In genomic region chr15:62808087-62808808, GRCm38 (mm10) we compare ENCODE assay signal across 24 mouse cellular contexts.
"Had no signal": no experiment of that assay in that cellular context is flagged by ENCODE, and none has a peak within 500 bp of the region (broad histone marks: within the 10 kb centered on the region; RNA-seq: fewer than 3 reads in every experiment).

No protein-coding gene starts in this region.

- H3K4me2 ChIP-seq: embryonic facial prominence, embryonic 12.5 days; embryonic facial prominence, embryonic 13.5 days; embryonic facial prominence, embryonic 15.5 days; forebrain, embryonic 12.5 days; forebrain, embryonic 13.5 days; forebrain, embryonic 15.5 days; heart, embryonic 11.5 days had no signal

- H3K4me3 ChIP-seq: embryonic facial prominence, embryonic 10.5 days; embryonic facial prominence, embryonic 12.5 days; embryonic facial prominence, embryonic 13.5 days; embryonic facial prominence, embryonic 15.5 days; erythroblast, embryonic 14.5 days; forebrain, embryonic 12.5 days; forebrain, embryonic 13.5 days; forebrain, embryonic 15.5 days; gastrocnemius, adult 2 months; heart, adult 2 months; heart, embryonic 10.5 days had no signal

- H3K4me1 ChIP-seq: embryonic facial prominence, embryonic 10.5 days; embryonic facial prominence, embryonic 12.5 days; embryonic facial prominence, embryonic 13.5 days; embryonic facial prominence, embryonic 15.5 days; forebrain, embryonic 12.5 days; forebrain, embryonic 13.5 days; heart, embryonic 10.5 days had no signal

- H3K27me3 ChIP-seq: embryonic facial prominence, embryonic 12.5 days; embryonic facial prominence, embryonic 13.5 days; embryonic facial prominence, embryonic 15.5 days; forebrain, embryonic 12.5 days; forebrain, embryonic 13.5 days; forebrain, embryonic 15.5 days had no signal

- H3K9ac ChIP-seq: embryonic facial prominence, embryonic 12.5 days; embryonic facial prominence, embryonic 13.5 days; embryonic facial prominence, embryonic 15.5 days; forebrain, embryonic 12.5 days; forebrain, embryonic 13.5 days; forebrain, embryonic 15.5 days; forebrain, postnatal 0 days had no signal

- DNase-seq: cerebellum, postnatal 10 days; cerebellum, postnatal 14 days; cerebellum, postnatal 25 days; cerebellum, postnatal 36 days; embryo, embryonic 11 days; forebrain, postnatal 0 days; gastrocnemius, adult 2 months; gastrocnemius, postnatal 10 days; gastrocnemius, postnatal 14 days; gastrocnemius, postnatal 25 days; gastrocnemius, postnatal 36 days; heart, adult 11 months; heart, adult 18-20 months; heart, adult 2 months had no signal

- H3K9me3 ChIP-seq: embryonic facial prominence, embryonic 10.5 days; embryonic facial prominence, embryonic 12.5 days; embryonic facial prominence, embryonic 13.5 days; embryonic facial prominence, embryonic 15.5 days; forebrain, embryonic 12.5 days; forebrain, embryonic 13.5 days; forebrain, embryonic 15.5 days; heart, embryonic 10.5 days had no signal

- H3K36me3 ChIP-seq: embryonic facial prominence, embryonic 10.5 days; embryonic facial prominence, embryonic 12.5 days; embryonic facial prominence, embryonic 13.5 days; embryonic facial prominence, embryonic 15.5 days; forebrain, embryonic 12.5 days; forebrain, embryonic 15.5 days; heart, embryonic 10.5 days had no signal

- H3K27ac ChIP-seq: embryonic facial prominence, embryonic 10.5 days; embryonic facial prominence, embryonic 12.5 days; embryonic facial prominence, embryonic 13.5 days; embryonic facial prominence, embryonic 15.5 days; forebrain, embryonic 12.5 days; forebrain, embryonic 13.5 days; forebrain, embryonic 15.5 days; gastrocnemius, adult 2 months; heart, adult 2 months; heart, embryonic 10.5 days had no signal
